Mouse (Mus musculus) lung, postnatal 4 days (tissue): Measurements from ENCODE around the gene Cldn11.
"Not testable (repeated sequence)": the region's sequence is repeated elsewhere in the genome, so short reads cannot be mapped to it uniquely, and the experiment has no call there.

Experiments
- DNase-seq, 2 experiments: peaks; one replicate each; pipeline ENCODE4 v3.0.0; 2021

Cldn11 gene

DNA sequence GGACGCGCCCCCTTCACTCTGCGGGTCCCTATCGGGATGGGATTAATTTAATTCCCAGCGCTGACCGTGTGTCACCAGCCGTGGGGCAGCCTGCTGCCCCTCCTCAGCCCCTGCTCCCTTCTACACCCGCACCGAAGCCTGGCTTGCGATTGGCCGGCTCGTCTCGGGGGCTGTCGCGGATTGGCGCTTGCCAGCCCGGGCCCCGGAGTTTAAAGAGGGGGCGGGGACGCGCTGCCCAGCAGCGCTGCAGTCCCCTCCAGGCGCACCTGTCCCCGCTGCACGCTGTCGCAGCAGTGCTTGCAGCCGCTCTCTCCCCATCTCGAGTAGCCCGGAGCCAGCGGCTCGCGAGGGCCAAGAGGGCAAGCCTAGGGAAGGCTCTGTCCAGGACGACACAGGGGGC, at the start of gene Cldn11:
Cldn11 (plus strand) TSS at position 215 of the 400 bp plus-strand sequence.
- peak; percentile 49 to 60 for DNase-seq

DNA sequence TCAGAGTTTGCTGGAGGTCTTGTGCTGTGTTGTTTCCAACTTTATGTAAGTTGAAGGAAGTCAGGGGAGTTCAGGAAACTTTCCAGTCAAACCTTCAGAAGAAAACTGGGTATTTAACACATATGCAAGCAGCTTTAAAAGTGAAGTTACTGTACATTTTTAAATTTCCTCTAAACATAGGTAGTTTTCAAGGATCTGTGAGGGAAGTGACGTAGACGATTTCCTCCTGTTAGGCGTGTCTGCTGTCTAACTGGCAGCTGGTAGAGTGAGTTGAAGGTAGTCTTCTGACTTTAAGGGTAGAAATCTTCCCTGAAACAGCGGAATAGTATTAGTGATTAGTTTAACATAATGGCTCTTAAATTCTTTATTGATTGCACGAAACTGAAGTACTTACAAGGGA, 49.7 kb upstream of the Cldn11 start:
- no peak for DNase-seq

DNA sequence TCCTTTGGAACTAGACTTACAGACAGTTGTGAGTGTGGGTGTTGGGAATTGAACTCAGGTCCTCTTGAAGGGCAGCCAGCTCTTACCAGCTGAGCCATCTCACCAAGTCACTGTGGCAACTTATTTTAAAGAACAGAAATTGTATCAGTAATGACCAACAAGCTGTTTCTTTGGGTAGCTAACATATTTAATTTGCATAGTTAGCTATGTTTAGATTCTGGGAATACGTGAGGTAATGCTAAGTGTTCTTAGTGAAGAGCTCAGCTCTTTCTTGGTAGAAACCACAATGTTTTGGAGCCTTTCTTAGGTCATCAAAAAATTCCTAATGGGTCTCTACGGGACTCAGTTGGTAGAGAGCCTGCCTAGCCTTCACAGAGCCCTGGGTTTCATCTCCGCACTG, 48.9 kb upstream of the Cldn11 start:
- DNase-seq = no peak

DNA sequence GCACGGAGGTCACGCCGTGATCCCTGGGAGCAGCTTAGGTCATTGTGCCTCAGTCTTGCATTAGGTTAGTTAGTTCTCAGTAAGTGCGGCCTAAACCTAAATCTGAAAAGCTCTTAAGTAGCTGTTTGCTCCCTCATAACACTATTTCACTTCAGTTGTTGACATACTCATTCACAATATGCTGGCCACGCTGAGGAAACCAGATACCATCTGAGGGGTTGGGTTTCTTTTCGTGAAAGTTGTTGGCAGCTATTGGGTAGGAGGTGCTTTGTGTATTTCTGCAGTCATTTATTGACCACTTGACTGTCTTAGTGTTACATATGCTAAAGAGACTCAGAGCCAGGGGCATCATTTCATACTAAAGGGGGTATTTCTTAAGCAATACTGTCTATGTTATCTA, 44.8 kb upstream of the Cldn11 start:
- DNase-seq = no peak

DNA sequence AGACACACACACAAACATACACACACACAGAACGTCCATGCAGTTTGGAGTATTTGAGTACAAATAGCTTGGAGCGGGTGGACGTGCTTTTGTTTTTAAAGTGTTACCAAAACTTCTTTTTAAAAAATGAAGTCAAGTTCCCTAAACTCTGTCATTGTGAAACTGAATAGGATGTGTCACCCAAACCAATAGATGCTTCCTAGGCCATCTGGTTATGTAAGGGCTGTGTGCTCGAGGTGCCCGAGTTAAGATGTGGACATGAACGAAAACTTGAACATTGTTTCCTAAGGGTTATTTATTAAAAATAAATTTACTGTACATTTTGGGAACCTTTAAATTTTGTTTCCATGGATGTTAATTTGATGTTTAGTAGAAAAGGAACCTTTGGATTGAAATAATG, 43.1 kb upstream of the Cldn11 start:
- no peak for DNase-seq

DNA sequence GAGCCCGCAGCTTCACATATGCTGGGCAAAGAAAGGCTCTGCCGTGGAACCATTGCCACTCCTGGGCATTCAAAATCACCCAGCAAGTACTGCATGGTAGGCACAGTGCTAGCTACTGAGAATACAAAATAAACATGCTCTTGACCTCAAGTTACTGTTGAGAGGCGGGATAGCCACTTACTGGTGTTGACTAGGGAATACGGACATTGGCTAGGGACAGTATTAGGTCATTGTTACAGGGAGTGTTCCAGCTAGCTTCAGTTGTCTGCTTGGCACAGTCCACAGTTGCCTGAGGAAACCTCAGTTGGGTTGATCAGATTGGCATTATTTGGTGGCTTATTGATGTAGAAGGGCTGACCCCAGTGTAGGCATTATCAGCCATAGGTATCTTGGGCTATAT, 42.0 kb upstream of the Cldn11 start:
- DNase-seq = no peak

DNA sequence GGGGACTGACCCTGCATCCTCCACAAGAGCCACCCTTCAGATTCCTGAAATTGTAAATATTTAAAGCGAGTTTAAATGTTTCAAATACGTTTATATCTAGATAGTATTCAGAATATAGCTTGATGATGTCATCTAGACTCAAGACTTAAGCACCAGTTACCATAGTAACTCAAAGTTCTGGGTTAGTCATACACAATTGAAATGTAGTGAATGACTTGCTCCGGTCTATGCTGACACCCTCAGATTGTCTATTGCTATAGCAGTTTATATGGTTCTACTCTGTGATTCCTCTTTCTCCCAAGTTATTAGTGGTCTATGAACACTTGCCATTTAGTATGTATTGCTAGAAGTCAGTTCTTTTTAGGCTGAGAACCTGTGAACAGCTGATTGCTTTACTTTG, 40.6 kb upstream of the Cldn11 start:
- DNase-seq = no peak

DNA sequence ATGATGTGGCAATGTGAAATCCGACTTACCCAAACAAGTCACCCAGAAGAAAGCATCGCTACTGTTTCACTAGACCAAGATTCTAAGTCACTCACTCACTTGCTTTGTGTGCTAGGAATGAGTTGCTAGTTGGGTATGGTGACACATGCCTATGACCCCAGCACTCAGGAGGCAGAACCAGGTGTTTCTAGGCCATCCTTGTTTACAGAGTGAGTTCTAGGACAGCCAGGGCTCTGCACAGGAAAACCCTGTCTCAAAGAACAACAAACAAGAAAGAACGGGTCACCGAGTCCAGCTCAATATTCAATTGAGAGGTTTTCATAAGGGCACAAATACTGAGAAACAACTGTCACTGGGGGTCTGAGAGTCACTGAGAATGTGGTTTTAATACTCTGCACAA, 26.6 kb upstream of the Cldn11 start:
- no peak for DNase-seq

DNA sequence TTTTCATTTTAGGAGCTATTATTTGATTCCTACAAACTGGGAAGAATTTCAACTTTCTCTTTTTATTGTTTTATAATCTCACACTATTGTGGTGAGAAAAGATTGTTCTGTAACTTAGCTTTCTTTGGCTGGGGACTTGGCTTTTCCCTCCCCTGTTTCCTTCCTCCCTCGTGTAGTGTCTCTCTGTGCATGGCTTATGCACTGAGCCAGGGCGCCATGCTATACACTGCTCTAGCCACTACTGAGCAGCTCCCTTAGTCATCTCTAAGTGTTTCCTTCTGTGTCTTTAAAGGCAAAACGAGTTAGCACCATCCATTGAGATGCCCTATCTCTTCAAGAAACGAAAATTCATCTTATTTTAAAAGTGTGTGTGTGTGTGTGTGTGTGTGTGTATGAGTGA, 23.4 kb upstream of the Cldn11 start:
- no peak for DNase-seq

DNA sequence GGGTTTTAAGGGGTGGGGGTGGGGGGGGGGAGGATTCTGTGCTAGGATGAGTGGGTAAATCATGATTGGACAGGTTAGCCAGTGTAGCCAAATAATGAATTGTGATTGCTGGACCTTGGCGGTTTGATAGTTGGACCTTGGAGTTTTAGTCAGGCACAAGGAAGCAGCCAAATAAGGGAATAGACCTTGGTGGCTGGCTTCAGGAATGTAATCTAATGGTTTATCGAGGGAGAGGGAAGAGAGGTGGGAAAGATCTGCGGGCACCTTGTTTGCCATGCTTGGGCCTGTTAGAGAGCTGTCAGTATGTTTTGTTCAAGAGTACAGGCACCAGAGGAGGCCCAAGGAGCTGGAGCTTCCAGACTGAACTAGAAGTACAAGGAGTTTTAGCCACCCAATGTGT, 22.9 kb upstream of the Cldn11 start:
- DNase-seq = no peak

DNA sequence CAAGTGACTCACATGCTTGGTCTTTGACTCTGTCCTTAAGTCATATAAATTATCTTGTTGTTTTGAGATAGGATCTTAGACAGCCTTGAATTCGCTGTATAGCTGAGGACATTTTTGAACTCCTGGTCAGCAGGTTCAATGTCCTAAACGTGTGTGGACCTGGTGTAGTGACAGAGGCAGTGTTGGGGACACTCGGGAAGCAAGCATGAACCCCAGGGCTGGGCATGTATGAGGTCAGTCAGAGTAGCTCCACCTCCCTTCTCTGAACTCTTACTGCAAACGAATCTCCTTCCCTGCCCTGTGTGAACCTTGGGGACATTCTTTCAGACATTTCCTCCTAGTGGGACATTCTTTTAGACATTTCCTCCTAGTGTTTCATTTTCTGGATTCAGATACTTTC, 20.0 kb upstream of the Cldn11 start:
- DNase-seq = no peak

DNA sequence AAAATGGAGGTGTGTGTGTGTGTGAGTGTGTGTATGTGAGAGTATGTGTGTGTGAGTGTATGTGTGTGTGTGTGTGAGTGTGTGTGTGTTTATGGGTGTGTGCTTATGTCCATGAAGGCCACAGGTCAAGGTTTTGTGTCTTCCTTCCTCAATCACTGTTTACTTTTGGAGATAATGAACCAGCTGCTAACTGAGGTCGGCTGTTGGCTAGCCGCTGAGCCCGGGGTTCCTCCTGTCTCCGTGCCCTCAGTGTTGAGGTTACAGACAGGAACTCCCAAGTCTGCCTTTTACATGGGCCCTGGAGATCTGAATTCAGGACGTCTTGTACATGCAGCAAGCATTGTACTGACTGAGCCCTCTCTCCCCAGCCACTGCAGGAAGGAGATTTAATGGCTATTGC, 16.1 kb upstream of the Cldn11 start:
- DNase-seq = peak in 1 of 2 experiments; percentile 31

DNA sequence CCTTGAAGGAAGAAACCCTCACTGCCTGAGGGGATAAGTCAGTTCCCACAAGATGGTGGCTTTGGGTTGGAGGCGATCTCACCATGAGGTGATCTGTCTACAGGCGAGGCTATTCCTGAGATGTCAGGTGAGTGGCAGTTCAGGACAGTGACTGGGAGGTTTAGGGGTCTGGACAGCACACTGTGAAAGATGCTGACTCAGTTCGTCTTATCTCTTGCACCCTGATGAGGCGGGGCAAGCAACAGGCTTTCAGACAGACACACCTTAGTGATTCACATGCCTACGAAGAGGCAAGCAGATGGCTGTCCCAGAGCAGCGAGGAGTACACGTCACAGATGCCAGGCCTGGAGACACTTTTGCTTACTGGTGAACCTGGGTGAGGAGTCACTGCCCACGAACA, 15.5 kb upstream of the Cldn11 start:
- no peak for DNase-seq

DNA sequence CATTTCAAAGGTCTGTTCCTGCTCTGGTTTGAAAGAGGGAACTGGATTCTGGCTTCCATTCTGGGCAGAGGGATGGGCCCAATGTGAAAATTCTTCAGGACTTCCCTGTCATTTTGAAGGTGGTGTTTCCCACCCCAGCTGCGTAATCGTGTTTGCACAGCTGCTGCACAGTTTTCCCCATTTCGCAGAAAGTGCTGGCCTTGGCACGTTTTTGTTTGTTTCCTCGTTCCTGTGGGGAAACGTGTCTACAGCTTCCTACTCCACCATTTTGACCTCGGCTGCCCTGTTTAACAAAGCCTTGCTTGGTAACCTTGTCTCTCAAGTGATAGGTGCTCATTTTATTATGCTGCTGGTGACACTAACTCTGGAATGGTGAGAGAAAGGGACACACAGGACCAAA, 15.0 kb upstream of the Cldn11 start:
- no peak for DNase-seq

DNA sequence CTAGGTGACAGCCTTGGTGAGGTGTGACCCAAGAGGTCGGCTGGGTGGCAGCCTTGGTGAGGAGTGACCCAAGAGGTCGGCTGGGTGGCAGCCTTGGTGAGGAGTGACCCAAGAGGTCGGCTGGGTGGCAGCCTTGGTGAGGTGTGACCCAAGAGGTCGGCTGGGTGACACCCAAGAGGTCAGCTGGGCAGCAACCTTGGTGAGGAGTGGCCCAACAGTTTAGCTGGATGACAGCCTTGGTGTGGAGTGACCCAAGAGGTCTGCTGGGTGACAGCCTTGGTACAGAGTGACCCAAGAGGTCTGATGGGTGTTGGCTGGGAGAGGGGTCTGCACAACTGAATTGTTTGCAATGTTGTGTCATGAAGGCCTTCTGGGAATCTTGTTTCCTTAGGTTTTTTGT, 13.1 kb upstream of the Cldn11 start:
- not testable (repeated sequence) for DNase-seq

DNA sequence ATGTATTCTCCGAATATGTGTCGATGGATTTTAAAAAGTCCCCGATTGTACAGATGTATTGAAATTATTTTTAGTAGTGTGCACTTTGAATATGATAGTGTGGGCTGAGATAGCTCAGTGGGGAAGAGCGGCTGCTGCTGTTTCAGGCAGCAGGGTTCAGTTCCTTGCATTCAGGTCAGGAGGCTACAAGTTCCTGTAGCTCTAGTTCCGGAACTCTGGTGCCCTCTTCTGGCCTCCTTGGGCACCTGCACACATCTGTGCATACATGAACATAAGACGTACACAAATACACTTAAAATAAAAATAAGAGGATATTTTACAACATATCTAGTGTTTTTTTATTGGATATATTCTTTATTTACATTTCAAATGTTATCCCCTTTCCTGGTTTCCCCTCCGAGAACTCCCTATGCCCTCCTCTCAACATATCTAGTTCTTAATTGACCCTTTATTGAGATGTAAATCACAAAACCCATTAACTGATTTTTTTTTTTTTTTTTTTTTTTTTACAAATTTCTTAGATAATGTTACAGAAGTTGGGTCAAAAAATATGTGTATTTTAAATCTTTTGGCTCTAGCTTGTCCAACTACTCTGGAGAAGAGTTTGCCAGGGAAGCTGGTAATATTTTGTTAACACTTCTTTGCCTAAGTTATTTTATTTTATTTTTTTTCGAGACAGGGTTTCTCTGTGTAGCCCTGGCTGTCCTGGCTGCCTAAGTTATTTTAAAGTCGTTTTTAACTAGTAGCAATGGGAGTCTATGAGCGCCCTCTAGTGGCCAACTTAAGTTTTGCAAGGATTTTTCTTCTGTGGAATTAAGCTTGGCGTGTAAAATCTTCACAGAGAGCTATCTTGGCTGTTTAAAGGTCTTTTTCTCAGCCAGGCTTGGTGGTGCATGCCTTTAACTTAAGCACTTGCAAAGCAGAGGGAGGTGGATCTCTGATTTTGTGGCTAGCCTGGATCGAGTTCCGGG, 11.0 kb upstream of the Cldn11 start:
- DNase-seq = peak in 1 of 2 experiments; percentile 81

DNA sequence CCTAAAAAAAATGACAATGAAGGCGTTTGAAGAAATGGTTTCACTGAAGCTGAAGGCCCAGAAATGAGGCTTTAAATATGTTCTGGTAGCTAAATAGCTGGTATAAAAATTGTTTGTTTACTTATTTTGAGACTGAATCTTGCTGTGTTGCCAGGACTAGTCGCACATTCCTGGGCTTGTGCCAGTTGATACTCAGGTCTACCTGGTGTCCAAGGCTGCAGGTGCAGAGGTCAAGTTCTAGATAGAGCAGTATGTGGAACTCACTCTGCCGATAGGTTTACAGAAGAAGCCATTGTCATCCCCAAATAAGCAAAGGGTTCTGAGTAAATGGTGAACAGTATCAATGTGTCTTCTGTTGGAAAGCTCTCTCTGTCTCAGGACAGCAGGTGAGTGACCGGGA, 8.1 kb upstream of the Cldn11 start:
- DNase-seq = no peak

DNA sequence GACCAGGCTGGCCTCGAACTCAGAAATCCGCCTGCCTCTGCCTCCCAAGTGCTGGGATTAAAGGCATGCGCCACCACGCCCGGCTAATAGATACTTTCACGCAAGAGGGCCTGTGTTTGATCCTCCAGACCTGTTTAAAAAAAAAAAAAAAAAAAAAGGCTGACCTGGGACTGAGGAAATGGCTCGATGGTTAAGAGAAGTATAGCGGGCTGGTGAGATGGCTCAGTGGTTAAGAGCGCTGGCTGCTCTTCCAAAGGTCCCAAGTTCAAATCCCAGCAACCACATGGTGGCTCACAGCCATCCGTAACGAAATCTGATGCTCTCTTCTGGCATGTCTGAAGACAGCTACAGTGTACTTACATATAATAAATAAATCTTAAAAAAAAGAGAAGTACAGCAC, 4.5 kb upstream of the Cldn11 start:
- not testable (repeated sequence) for DNase-seq

DNA sequence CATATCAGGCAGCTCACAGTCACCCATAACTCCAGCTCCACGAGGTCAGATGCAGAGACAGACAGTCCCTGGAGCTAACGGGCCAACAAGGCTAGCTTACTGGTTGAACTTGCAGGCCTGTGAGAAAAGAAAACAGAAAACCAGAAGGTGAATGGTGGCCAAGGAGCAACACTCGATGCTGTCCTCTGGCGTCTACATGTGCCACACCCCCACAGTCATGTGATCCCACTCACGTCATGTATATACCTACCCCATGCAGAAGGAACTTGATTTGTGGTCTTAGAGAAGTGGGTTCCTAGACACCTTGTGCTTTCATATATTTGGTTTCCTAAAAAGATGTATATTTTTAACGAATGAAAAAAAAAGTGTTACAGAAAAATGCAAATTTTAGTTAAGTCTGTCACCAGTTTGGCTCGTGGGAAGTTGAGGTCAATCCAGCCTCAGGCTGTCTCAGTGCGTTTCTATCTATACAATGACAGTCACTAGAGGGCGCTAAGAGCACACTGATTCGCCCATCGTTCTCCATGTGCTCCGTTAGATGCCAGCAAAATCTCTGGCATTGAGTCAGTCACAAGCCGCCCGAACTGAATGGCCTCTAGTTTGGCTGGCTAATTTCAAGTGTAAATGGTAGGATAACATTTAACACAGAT, 4.0 kb upstream of the Cldn11 start:
- DNase-seq = peak; percentile 57 to 75

DNA sequence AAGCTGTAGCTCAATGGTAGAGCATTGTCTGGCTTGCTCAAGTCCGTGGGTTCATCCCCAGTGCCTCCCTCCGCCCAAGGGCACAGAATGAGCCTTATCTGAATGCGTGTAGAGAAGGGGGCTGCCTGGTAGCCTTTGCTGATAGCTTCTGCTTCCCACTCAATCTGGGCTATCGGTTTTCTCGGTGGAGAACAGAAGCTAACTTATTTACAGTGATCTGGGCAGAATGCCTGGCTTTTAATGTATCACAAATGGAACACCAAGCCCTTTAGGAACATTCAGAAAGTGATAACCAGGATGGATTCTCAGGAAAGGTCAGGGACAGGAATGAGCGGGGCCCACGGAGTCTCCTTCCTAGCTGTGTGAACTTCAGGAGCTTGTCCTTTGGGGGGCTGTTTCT, 1.1 kb upstream of the Cldn11 start:
- DNase-seq = no peak

DNA sequence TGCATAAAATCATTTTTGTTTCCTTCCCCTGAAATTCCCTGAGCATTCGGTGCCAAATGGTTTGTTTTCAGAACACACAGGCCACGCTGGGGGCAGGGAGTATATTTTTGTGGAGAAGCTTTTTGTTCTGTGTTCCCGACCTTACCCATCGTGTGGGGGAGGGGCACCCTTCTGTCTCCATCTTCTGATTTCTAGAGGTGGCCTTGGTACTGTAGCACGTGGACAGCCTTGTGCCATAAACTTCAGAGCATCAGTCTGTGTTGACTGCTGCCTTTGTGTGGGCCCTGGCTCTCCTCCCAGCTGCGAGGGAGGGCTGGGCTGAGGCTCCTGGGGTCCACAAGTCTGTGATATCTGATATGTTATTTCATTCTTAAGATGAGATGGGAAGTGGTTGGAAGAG, 2.4 kb downstream of the Cldn11 start:
- no peak for DNase-seq

DNA sequence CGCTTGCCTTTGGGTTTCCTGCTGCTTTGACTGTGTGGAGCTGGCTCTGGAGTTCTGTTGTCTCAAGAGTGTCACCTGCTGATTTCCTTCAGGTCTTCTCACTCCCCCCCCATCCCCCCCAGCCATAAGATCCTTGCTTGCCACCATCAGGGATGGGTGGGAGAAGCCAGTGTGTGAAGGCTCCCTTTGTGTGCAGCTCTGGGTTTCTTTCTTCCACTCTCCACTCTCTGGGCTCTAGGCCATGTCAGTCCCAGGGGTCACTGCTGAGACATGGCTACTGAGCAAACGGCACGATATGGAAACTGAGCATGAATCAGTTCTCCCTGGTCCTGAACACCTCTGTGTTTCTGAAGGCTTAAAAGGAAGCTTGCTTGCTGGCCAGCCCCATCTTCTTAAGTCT, 6.4 kb downstream of the Cldn11 start:
- no peak for DNase-seq

DNA sequence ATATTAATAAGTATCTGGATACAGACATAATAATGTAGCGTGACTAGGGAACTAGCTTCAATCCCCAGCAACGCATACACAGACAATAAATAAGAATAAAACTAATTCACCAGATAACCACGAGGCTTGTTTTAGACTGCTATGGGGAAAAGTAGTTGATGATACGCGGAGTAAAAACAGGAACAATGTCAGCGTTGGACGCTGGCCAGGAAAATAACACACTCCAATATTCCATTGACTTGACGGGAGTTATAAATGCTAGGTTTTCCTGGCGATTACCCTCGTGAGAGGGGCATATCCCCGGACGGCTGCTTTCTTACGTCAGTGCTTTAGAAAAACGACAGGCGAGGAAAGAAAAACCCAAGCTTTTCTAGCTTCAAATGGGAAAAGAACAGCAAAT, 8.1 kb downstream of the Cldn11 start:
- DNase-seq = no peak

DNA sequence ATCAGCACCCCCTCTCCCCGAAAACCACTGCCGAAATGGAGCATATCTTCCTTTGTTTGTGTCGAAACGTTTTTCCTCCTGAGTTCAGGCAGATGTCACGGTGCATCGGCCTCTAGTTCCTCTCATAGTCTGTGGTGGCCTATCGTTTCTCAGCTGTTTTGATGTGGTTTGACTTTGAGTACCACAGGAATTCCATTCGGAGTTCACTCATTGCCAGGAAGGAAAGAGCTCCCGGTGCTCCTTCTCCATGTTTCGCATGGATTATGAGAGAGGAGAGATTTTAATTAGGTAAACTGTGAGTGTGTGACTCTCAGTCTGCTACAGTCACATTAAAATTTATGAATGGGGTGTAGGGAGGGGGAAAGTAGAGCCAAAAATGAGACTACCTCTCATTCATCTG, 10.3 kb downstream of the Cldn11 start:
- DNase-seq = no peak
